Mouse (Mus musculus) kidney, embryonic 14.5 days (tissue): ENCODE data around the gene Kcnk7. TPM values are rescaled to one million over a fixed set of nuclear protein-coding genes. Genes with fewer than 3 reads are reported as not detected.

Experiments used
- ATAC-seq: fragments of 200-750 bp; cut with Nextera tagmentation; 2 replicates; pipeline ENCODE4 v1.8.0; 2017; ENCODE audit warnings: moderate number of reproducible peaks, mild to moderate bottlenecking, moderate TSS enrichment, moderate library complexity; ENCODE audit not compliant: low FRiP score, low TSS enrichment
- H3K27ac ChIP-seq: fragments of 300-500 bp; sonication (generic); 2 replicates; pipeline ENCODE4 v1.5.1; 2014; ENCODE audit warnings: low read depth, mild to moderate bottlenecking, low read length, moderate library complexity, mixed read lengths
- H3K27me3 ChIP-seq: fragments of 300-500 bp; sonication (generic); 2 replicates; pipeline ENCODE4 v1.6.1; 2014; ENCODE audit warnings: mild to moderate bottlenecking, low read length; ENCODE audit not compliant: control insufficient read depth, insufficient read depth
- H3K36me3 ChIP-seq: fragments of 300-500 bp; sonication (generic); 2 replicates; pipeline ENCODE4 v1.6.1; 2014; ENCODE audit warnings: low read length, mixed read lengths; ENCODE audit not compliant: control insufficient read depth, insufficient read depth
- H3K4me1 ChIP-seq: fragments of 300-500 bp; sonication (generic); 2 replicates; pipeline ENCODE4 v1.6.1; 2014; ENCODE audit warnings: low read length, mixed read lengths; ENCODE audit not compliant: control insufficient read depth, insufficient read depth
- H3K4me2 ChIP-seq: fragments of 300-500 bp; sonication (generic); replicated peaks from 2 replicates; pipeline ENCODE4 v1.6.1; 2014; ENCODE audit warnings: low read depth, mild to moderate bottlenecking, low read length
- H3K4me3 ChIP-seq: fragments of 300-500 bp; sonication (generic); 2 replicates; pipeline ENCODE4 v1.5.1; 2014; ENCODE audit warnings: mild to moderate bottlenecking, low read length
- H3K9ac ChIP-seq: fragments of 300-500 bp; sonication (generic); 2 replicates; pipeline ENCODE4 v1.6.1; 2014; ENCODE audit warnings: low read depth, mild to moderate bottlenecking, low read length, moderate library complexity
- H3K9me3 ChIP-seq: fragments of 300-500 bp; sonication (generic); 2 replicates; pipeline ENCODE4 v1.6.1; 2016; ENCODE audit warnings: low read length; ENCODE audit not compliant: control insufficient read depth
- WGBS: fragments of 180-500 bp; shearing (Covaris S2); extraction: QIAGEN DNeasy Blood & Tissue Kit; methylation state at CpG from one replicate; pipeline ENCODE4 v1.1.7; 2014; 5-methylcytosine and 5-hydroxymethylcytosine counted together
- polyA plus RNA-seq: library from polyadenylated mRNA; unstranded; fragments of >200 nt; fragmentation: Nextera tagmentation; extraction: Ambion mirVana; gene quantifications from 2 replicates; pipeline ENCODE4 v1.2.1, GENCODE M21; 2014

Kcnk7 gene
- polyA plus RNA-seq, 1 experiment from 2014 or later, result 0.42 TPM

- H3K36me3 ChIP-seq, result no peaks in the 10 kb centered on the region
- H3K4me2 ChIP-seq, result peak within 1 kb of the TSS; percentile 98
- no peaks in the 10 kb centered on the region for H3K9me3 ChIP-seq
- ATAC-seq, result no peak
- 24% methylated on average over 13 of the region's 14 CpGs for WGBS
- H3K27ac ChIP-seq, result peak within 1 kb of the TSS; percentile 79
- H3K4me1 ChIP-seq, result peaks cover 35% of the 10 kb centered on the region
- H3K27me3 ChIP-seq, result no peaks in the 10 kb centered on the region
- peak within 1 kb of the TSS; percentile 79 for H3K9ac ChIP-seq
- H3K4me3 ChIP-seq, result peak within 1 kb of the TSS; percentile 70
These were observed 36.5 kb downstream of the Kcnk7 start, which contains the start of gene Ltbp3 for GRCm38 (mm10) chr19:5740320-5741317. Gene Ltbp3 (plus strand): TSS chr19:5740904.

GRCm38 (mm10) chr19:5741641-5742240 is 37.6 kb downstream of the Kcnk7 start:
- H3K27ac ChIP-seq, result peak overlapping the region; percentile 79
- no peaks in the 10 kb centered on the region for H3K27me3 ChIP-seq
- peak overlapping the region; percentile 98 for H3K4me2 ChIP-seq
- under 1% methylated on average over 49 of the region's 55 CpGs for WGBS
- peak overlapping the region; percentile 79 for H3K9ac ChIP-seq
- no peaks in the 10 kb centered on the region for H3K36me3 ChIP-seq
- no peaks in the 10 kb centered on the region for H3K9me3 ChIP-seq
- ATAC-seq, result peak; percentile 65
- peak overlapping the region; percentile 70 for H3K4me3 ChIP-seq
- H3K4me1 ChIP-seq, result peaks cover 44% of the 10 kb centered on the region

GRCm38 (mm10) chr19:5742241-5742641 is 38.1 kb downstream of the Kcnk7 start:
- Histone ChIP-seq H3K4me1 (peaks cover 44% of the 10 kb centered on the region), H3K4me3 (peak overlapping the region; percentile 70), H3K27ac (peak overlapping the region; percentile 79), H3K9ac (peak overlapping the region; percentile 79), H3K4me2 (peak overlapping the region; percentile 98), H3K36me3 (no peaks in the 10 kb centered on the region), H3K9me3 (no peaks in the 10 kb centered on the region), H3K27me3 (no peaks in the 10 kb centered on the region)
- peak; percentile 47 for ATAC-seq
- 2% methylated on average over 32 of the region's 32 CpGs for WGBS

- no peaks in the 10 kb centered on the region for H3K36me3 ChIP-seq
- no peak for ATAC-seq
- H3K27me3 ChIP-seq, result 0 out of 2 replicates have a peak, but pooled peaks cover 3% of the 10 kb centered on the region
- H3K27ac ChIP-seq, result no peak overlapping the region
- WGBS, result 55% methylated on average over 5 of the region's 5 CpGs
- no peak overlapping the region for H3K9ac ChIP-seq
- H3K9me3 ChIP-seq, result no peaks in the 10 kb centered on the region
- H3K4me1 ChIP-seq, result peaks cover 44% of the 10 kb centered on the region
- no peak overlapping the region for H3K4me3 ChIP-seq
- H3K4me2 ChIP-seq, result no peak overlapping the region; the same call in 1 of the 2 replicates
These were observed 39.4 kb downstream of the Kcnk7 start for GRCm38 (mm10) chr19:5743576-5743975.

- H3K4me3 ChIP-seq, result peak overlapping the region; percentile 24
- WGBS, result 7% methylated on average over 36 of the region's 36 CpGs
- peak overlapping the region; percentile 44 for H3K9ac ChIP-seq
- no peaks in the 10 kb centered on the region for H3K9me3 ChIP-seq
- H3K4me1 ChIP-seq, result peaks cover 36% of the 10 kb centered on the region
- H3K27ac ChIP-seq, result no peak overlapping the region
- ATAC-seq, result no peak
- peaks cover 23% of the 10 kb centered on the region for H3K27me3 ChIP-seq
- no peaks in the 10 kb centered on the region for H3K36me3 ChIP-seq
- H3K4me2 ChIP-seq, result peak overlapping the region; percentile 49
These were observed 41.9 kb downstream of the Kcnk7 start for GRCm38 (mm10) chr19:5745756-5746710.

- no peaks in the 10 kb centered on the region for H3K36me3 ChIP-seq
- peaks cover 31% of the 10 kb centered on the region for H3K27me3 ChIP-seq
- H3K9me3 ChIP-seq, result no peaks in the 10 kb centered on the region
- H3K4me2 ChIP-seq, result no peak overlapping the region
- H3K4me1 ChIP-seq, result peaks cover 35% of the 10 kb centered on the region
- H3K4me3 ChIP-seq, result no peak overlapping the region
- ATAC-seq, result no peak
- no peak overlapping the region for H3K27ac ChIP-seq
- H3K9ac ChIP-seq, result no peak overlapping the region
- 53% methylated on average over 12 of the region's 12 CpGs for WGBS
These were observed 42.8 kb downstream of the Kcnk7 start for GRCm38 (mm10) chr19:5746907-5747363.

GRCm38 (mm10) chr19:5749476-5749875 is 45.3 kb downstream of the Kcnk7 start:
- Histone ChIP-seq H3K4me1 (peaks cover 21% of the 10 kb centered on the region), H3K4me2 (no peak overlapping the region), H3K4me3 (no peak overlapping the region), H3K36me3 (no peaks in the 10 kb centered on the region; the same call in 1 of the 2 replicates), H3K9ac (no peak overlapping the region), H3K27ac (no peak overlapping the region), H3K27me3 (peaks cover 31% of the 10 kb centered on the region), H3K9me3 (no peaks in the 10 kb centered on the region)
- ATAC-seq, result no peak
- 70% methylated on average over 6 of the region's 6 CpGs for WGBS

- H3K4me1 ChIP-seq, result peaks cover 11% of the 10 kb centered on the region
- H3K9ac ChIP-seq, result peak overlapping the region; percentile 31; the same call in 1 of the 2 replicates
- no peaks in the 10 kb centered on the region for H3K9me3 ChIP-seq
- no peak overlapping the region for H3K27ac ChIP-seq
- H3K27me3 ChIP-seq, result peaks cover 34% of the 10 kb centered on the region
- WGBS, result 6% methylated on average over 22 of the region's 22 CpGs
- no peak overlapping the region for H3K4me3 ChIP-seq
- H3K4me2 ChIP-seq, result no peak overlapping the region
- no peak for ATAC-seq
- no peaks in the 10 kb centered on the region; the same call in 1 of the 2 replicates for H3K36me3 ChIP-seq
These were observed 46.8 kb downstream of the Kcnk7 start for GRCm38 (mm10) chr19:5750951-5751350.
